Mouse (Mus musculus) megakaryocyte, embryonic 14.5 days (primary cell): Measurements from ENCODE around the gene Oas1g. TPM values are rescaled to one million over a fixed set of nuclear protein-coding genes. Genes with fewer than 3 reads are reported as not detected.

Experiments used
- H3K27me3 ChIP-seq: replicated peaks from 2 replicates; pipeline ENCODE3; 2012; ENCODE audit warnings: inconsistent platforms
- H3K36me3 ChIP-seq: replicated peaks from 2 replicates; pipeline ENCODE3; 2012; ENCODE audit warnings: low read length, inconsistent platforms, mixed read lengths
- H3K4me1 ChIP-seq: 2 replicates; pipeline ENCODE4 v1.6.1; 2012; ENCODE audit warnings: inconsistent platforms
- H3K4me3 ChIP-seq: replicated peaks from 2 replicates; pipeline ENCODE3; 2012; ENCODE audit warnings: moderate library complexity, mild to moderate bottlenecking, inconsistent platforms
- H3K9me3 ChIP-seq: 2 replicates; pipeline ENCODE4 v1.6.1; 2012; ENCODE audit warnings: inconsistent platforms
- FLI1 ChIP-seq: IDR thresholded peaks from 2 replicates; pipeline ENCODE4 v1.6.1; 2012; ENCODE audit warnings: low read length, inconsistent platforms, mixed read lengths
- GATA1 ChIP-seq: IDR thresholded peaks from 3 replicates; pipeline ENCODE4 v1.6.1; 2012; ENCODE audit warnings: mixed read lengths, low read length, inconsistent platforms, borderline replicate concordance
- polyA plus RNA-seq: library from polyadenylated mRNA; stranded (reverse); fragments of >175 nt; gene quantifications from 2 replicates; pipeline ENCODE4 v1.2.3, GENCODE M21; 2012; ENCODE audit warnings: low replicate concordance; ENCODE audit not compliant: insufficient read depth

The Oas1g gene
- polyA plus RNA-seq, 1 experiment, result 12.6 TPM

- peaks cover 49% of the 10 kb centered on the region for H3K27me3 ChIP-seq
- peaks cover 13% of the 10 kb centered on the region for H3K9me3 ChIP-seq
- H3K4me1 ChIP-seq, result no peaks in the 10 kb centered on the region; the same call in 1 of the 2 replicates
- no peaks in the 10 kb centered on the region for H3K36me3 ChIP-seq
- TF ChIP-seq GATA1 (no peak), FLI1 (no peak)
- H3K4me3 ChIP-seq, result no peak overlapping the region
Observed at GRCm38 (mm10) chr5:120859241-120859640, 28.2 kb downstream of the Oas1g start.

DNA sequence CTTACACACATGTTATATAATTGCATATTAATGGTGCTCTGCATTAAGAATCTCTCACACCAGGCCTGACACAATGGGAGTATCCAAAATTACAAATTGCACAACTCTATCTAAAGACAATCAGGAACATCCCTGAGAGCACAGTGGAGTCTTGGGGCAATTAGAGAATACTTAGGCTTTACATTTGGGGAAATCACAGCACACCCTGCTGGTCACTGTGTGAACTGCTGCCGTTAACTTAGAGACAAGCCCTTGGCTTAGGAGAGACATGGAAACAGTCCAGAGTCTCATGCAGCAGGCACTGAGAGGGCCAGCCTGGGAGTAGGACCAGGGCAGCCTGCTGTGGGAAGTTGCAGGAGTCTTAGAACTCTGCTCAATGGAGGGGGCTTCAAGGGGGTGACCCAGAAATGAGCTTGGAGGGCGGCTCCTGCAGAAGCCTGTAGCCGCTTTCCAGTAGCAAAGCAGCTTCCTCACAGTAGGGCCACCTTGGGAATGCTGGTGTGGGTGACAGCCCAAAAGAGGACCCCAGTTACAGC lies 37.7 kb downstream of the Oas1g start:
- Histone ChIP-seq H3K9me3 (peaks cover 10% of the 10 kb centered on the region), H3K36me3 (no peaks in the 10 kb centered on the region), H3K4me1 (no peaks in the 10 kb centered on the region), H3K27me3 (peaks cover 31% of the 10 kb centered on the region), H3K4me3 (no peak overlapping the region)
- TF ChIP-seq GATA1 (no peak), FLI1 (no peak)

GRCm38 (mm10) chr5:120847067-120847466 lies 40.3 kb downstream of the Oas1g start, which contains the start of gene Oas1f:
Oas1f (plus strand) TSS chr5:120847367.
- no peaks in the 10 kb centered on the region for H3K9me3 ChIP-seq
- H3K4me1 ChIP-seq, result no peaks in the 10 kb centered on the region
- TF ChIP-seq FLI1 (no peak), GATA1 (no peak)
- peaks cover 45% of the 10 kb centered on the region for H3K27me3 ChIP-seq
- no peak within 1 kb of the TSS for H3K4me3 ChIP-seq
- H3K36me3 ChIP-seq, result no peaks in the 10 kb centered on the region

GRCm38 (mm10) chr5:120844713-120845112 lies 42.7 kb downstream of the Oas1g start:
- Histone ChIP-seq H3K27me3 (peaks cover 50% of the 10 kb centered on the region), H3K36me3 (no peaks in the 10 kb centered on the region), H3K4me3 (no peak overlapping the region), H3K9me3 (no peaks in the 10 kb centered on the region), H3K4me1 (no peaks in the 10 kb centered on the region)
- TF ChIP-seq GATA1 (no peak), FLI1 (no peak)

GRCm38 (mm10) chr5:120836731-120837585 lies 50.5 kb downstream of the Oas1g start:
- H3K9me3 ChIP-seq, result 0 out of 2 replicates have a peak, but pooled peaks cover 1% of the 10 kb centered on the region
- no peak for TF ChIP-seq FLI1
- TF ChIP-seq GATA1, result no peak
- no peak overlapping the region for H3K4me3 ChIP-seq
- H3K27me3 ChIP-seq, result peaks cover 38% of the 10 kb centered on the region
- H3K36me3 ChIP-seq, result no peaks in the 10 kb centered on the region
- no peaks in the 10 kb centered on the region for H3K4me1 ChIP-seq

- no peak for TF ChIP-seq FLI1
- TF ChIP-seq GATA1, result no peak
- Histone ChIP-seq H3K4me1 (peaks cover 4% of the 10 kb centered on the region), H3K36me3 (no peaks in the 10 kb centered on the region), H3K27me3 (peaks cover 24% of the 10 kb centered on the region), H3K4me3 (no peak overlapping the region), H3K9me3 (peaks cover 9% of the 10 kb centered on the region)
Observed at GRCm38 (mm10) chr5:120833335-120834280, 53.8 kb downstream of the Oas1g start.

- Histone ChIP-seq H3K4me1 (peaks cover 4% of the 10 kb centered on the region), H3K27me3 (peaks cover 16% of the 10 kb centered on the region), H3K9me3 (peaks cover 9% of the 10 kb centered on the region), H3K36me3 (no peaks in the 10 kb centered on the region), H3K4me3 (no peak overlapping the region)
- no peak for TF ChIP-seq FLI1
- TF ChIP-seq GATA1, result no peak
Observed at GRCm38 (mm10) chr5:120831031-120831430, 56.4 kb downstream of the Oas1g start.

Other genes starting within 250 kb of the Oas1g start
- gene Rasal1, start 238.8 kb downstream of the Oas1g start, polyA plus RNA-seq, result 13.3 and 20.9 TPM in 2 replicates
- gene Dtx1, start 175.7 kb downstream of the Oas1g start, polyA plus RNA-seq, result not detected in 2 replicates
- 1.00 TPM in 1 of 2 replicates, not detected in the other for gene Oas2, start 137.8 kb downstream of the Oas1g start, polyA plus RNA-seq
- gene Oas3, start 110.0 kb downstream of the Oas1g start, polyA plus RNA-seq, result 3.4 and 4.7 TPM in 2 replicates
- gene Oas1e, start 92.1 kb downstream of the Oas1g start, polyA plus RNA-seq, result not detected in 2 replicates
- not detected in 2 replicates for gene Oas1c, start 75.1 kb downstream of the Oas1g start, polyA plus RNA-seq
- gene Oas1f, start 40.2 kb downstream of the Oas1g start, polyA plus RNA-seq, result not detected in 2 replicates
- gene Oas1h, start 26.2 kb downstream of the Oas1g start, polyA plus RNA-seq, result not detected in 2 replicates
- gene Oas1a, start 19.9 kb upstream of the Oas1g start, polyA plus RNA-seq, result 2.4 and 21.3 TPM in 2 replicates
- gene Oas1d, start 26.9 kb upstream of the Oas1g start, polyA plus RNA-seq, result not detected in 2 replicates
- gene Rph3a, start 122.5 kb upstream of the Oas1g start, polyA plus RNA-seq, result not detected in 2 replicates